Mouse (Mus musculus): ENCODE measurements around the gene Src.

GRCm38 (mm10) chr2:157425643-157425988 is 7.4 kb downstream of the Src start:
- no peak for TF ChIP-seq CTCF (IDR thresholded peaks at IDR 0.05)
- TF ChIP-seq EP300 (IDR thresholded peaks at IDR 0.05): no peak
